Mouse (Mus musculus) layer of hippocampus, adult 9-11 months (tissue): ENCODE results near the gene Pacrg.

Source experiments
- DNase-seq: peaks from one replicate; pipeline ENCODE4 v3.0.0; 2022

Pacrg gene

GRCm38 (mm10) chr17:10367044-10367443 is 473.1 kb downstream of the Pacrg start:
- DNase-seq: no peak

GRCm38 (mm10) chr17:10366577-10366976 is 473.5 kb downstream of the Pacrg start:
- no peak for DNase-seq

DNA sequence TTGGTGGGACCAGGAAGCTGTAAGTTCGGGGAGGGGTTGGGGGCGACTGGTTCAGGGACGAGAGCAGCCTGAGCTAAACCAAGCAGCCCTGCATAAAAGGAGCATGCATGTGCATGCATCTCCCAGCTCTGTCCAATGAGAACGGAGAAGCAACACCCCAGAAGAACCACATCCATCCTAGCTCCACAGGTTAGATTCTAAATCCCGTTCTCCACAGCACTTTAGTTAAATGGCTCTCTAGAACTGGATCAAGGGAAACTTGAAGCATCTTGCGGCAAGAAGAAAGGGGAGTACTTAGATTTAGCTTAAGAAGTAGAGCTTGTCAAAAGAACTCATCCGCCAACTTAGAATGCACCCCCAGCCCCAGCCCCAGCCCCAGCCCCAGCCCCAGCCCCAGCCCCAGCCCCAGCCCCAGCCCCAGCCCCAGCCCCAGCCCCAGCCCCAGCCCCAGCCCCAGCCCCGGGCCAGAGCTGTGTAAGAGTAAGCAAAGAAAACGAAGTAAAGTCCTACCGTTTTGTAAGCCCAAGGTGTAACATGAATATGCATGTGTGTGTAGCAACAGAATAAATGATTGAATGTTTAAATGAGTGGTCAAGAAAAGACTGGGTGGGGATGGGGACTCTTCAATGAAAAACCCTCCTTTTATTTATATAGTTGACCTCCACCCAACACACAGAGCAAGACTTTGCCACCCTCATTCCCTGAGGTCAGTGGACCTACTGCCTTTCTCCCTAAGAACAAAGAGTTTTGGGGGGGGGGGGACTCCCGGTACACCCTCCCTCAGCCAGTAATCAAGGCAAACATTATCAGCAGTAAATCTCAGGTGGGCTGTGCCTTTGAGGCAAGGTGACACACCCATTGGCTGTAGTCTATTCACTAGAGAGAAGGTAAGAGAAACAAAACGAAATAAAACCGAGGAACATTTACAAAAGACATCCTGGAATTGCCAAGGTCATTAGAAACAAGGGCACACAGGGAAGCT is 474.3 kb downstream of the Pacrg start:
- DNase-seq: no peak

DNA sequence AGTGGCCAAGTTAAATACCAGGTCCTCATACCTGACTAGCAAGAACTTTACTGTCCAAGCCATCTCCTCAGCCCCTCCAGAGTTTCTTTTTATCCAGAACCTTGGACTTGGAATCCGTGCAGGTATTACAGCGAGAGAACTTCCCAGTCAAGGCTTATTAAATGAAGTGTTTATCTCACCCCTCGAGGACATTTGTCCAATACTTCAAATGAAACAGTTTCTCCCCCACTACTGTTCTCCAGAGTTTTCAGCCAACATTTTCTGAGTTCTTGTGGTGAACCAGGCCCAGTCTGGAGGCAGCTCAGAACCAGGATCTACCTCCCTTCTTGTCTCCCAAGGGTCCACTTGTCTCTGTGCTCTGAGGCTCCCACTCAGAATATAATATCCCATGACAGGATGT is 477.0 kb downstream of the Pacrg start:
- no peak for DNase-seq

DNA sequence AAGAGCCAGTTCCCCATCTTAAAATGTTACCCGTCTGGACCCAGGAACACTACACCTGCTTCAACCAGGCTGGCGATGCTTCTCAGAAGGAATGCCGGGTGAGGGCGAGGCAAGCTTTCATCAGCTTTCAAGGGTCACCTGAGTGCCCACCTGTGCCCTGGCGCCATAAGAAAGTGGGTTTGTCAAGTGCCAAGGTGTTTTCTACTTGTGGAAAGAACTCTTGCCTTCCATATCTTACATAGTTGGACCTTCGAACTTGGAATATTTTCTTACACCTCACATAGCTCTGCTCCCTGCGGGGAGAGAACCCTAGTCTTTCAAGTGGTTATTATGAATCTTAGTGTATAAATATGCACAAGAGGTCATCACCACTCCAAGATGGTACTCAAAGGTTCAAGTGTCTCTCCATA is 478.2 kb downstream of the Pacrg start:
- no peak for DNase-seq

DNA sequence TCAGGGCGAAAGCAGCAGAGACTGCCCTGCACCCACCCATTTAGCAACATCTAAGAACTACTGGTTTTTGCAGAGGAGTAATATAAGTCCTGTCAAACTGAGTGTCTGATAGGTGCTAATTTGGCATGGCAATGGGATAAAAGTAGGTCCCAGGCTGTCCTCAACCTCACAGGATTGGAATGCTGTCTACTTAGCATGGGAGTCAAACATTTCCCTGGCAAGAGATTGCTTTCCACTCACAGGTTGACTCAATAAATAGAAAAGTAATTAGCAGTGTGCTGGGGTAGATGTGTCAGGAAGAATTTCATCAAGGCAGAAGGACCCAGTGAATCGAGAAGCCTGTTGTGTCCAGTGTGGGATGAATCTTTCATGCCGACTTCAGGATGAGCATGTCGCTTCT is 479.4 kb downstream of the Pacrg start:
- no peak for DNase-seq

- DNase-seq: peak; percentile 88
Measured at GRCm38 (mm10) chr17:10359466-10359865, 480.6 kb downstream of the Pacrg start.

- DNase-seq: no peak
Measured at GRCm38 (mm10) chr17:10357348-10357747, 482.8 kb downstream of the Pacrg start.

GRCm38 (mm10) chr17:10356294-10356693 is 483.8 kb downstream of the Pacrg start:
- DNase-seq: no peak

DNA sequence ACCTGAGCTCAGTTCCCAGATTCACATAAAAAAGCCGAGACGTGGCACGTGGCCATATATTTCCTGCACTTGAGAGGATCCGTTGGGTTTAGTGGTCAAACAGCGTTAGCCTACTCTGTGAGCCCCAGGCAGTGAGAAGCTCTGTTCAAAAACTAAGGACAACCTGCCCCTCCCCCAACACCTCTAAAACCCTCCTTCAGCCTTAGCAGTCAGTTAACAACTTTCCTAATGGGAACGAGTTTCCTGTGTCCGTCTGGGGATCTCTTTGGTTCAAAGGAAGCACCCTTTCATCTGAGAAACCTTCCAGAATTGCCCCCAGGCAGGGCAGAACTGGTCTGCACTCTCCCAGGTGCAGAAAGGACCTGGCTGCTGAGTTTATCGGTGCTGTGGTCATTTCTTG is 484.4 kb downstream of the Pacrg start:
- DNase-seq: no peak
